Mouse (Mus musculus): Measurements from ENCODE around the gene Npr3. TPM values are rescaled to one million over a fixed set of nuclear protein-coding genes. Genes with fewer than 3 reads are reported as not detected.
"Not testable (repeated sequence)": the region's sequence is repeated elsewhere in the genome, so short reads cannot be mapped to it uniquely, and the experiment has no call there.

Npr3 gene
- total RNA-seq, 2 experiments from 2014 or later: 29.2 to 32.9 TPM

DNA sequence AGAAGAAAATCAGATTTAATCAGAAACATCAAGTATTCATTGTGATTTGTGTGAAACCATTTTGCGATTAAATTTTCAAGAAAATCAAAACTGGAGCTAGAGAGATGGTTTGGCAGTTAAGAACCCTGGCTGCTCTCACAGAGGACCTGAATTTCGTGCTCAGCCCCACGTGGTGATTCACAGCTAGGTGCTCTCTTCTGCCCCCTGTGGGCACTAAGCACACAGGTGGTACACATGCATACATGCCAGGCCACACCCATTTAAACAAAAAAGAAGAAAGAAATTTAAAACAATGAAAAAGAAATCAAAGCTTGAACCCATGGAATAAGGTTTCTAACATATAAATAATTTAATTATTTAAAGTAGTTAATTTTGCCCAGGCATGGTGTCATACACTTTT is 15.7 kb downstream of the Npr3 start:
- DNase-seq: no peak
- intact Hi-C loops (cut with DNase I): no loop called here

- DNase-seq: peak in 1 of 2 experiments; percentile 15
- intact Hi-C loops (cut with DNase I): no loop called here
These were observed 24.4 kb downstream of the Npr3 start for GRCm38 (mm10) chr15:11882508-11883205.

DNA sequence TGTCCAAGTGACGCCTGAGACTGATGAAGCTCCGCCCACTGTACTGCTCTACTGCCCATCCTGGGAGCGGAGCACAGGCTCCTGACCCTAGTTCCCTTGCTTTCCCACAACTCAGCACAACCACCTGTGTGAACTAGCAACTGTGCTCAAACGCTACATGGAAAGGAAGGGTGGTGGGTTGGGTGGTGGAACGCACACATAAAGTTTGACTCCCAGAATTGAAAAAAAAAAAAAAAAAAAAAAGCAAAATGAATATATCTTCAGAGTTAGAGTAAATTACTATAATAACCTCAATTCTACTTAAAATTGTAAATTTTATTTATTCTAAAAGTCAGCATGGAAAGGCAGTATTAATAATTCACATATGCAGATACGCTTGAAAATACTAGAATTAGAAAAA is 25.3 kb downstream of the Npr3 start:
- intact Hi-C loops (cut with DNase I): no loop called here
- DNase-seq: no peak

- peak; percentile 17 to 25 for DNase-seq
- intact Hi-C loops (cut with DNase I): no loop called here
These were observed 28.8 kb downstream of the Npr3 start for GRCm38 (mm10) chr15:11878334-11878733.

GRCm38 (mm10) chr15:11877273-11877672 is 29.8 kb downstream of the Npr3 start:
- intact Hi-C loops (cut with DNase I): no loop called here
- DNase-seq: peak; percentile 12 to 41

DNA sequence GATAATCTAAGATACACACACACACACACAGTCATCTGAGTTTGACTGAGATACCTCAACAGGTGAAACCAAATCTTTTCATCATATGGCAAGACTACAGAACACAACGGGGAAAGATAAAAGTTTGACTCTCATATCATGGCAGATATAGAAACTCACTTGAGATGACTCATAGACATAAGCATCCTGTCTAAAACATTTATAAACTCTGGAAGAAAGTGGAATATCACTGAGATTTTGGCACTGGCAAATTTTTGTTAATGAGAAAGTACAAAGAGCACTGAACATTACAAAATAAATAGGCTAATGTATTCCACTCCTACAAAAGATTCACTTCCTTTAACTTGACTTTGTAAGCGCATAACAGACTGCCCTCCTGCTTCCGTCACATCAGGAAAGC is 40.2 kb downstream of the Npr3 start:
- DNase-seq: no peak
- intact Hi-C loops (cut with DNase I): no loop called here

DNA sequence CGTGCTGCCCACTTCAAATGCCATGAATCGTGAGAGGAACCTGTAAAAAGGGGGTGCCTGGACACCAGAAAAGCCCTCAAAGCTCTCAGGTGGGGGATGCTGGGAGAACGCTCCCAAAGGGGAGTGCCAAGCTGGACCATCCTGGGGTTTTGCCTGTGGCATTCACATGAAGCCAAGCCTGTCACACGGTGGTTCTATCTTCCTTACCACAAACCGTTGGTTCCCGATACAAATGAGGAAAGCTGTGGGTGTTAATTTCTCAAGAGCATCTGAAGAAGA is 43.6 kb downstream of the Npr3 start:
- intact Hi-C loops (cut with DNase I): no loop called here
- DNase-seq: no peak

- peak; percentile 12 for DNase-seq
- intact Hi-C loops (cut with DNase I): no loop called here
These were observed 44.1 kb downstream of the Npr3 start for GRCm38 (mm10) chr15:11862785-11863539.

GRCm38 (mm10) chr15:11862253-11862652 is 44.8 kb downstream of the Npr3 start:
- intact Hi-C loops (cut with DNase I): no loop called here
- DNase-seq: no peak

DNA sequence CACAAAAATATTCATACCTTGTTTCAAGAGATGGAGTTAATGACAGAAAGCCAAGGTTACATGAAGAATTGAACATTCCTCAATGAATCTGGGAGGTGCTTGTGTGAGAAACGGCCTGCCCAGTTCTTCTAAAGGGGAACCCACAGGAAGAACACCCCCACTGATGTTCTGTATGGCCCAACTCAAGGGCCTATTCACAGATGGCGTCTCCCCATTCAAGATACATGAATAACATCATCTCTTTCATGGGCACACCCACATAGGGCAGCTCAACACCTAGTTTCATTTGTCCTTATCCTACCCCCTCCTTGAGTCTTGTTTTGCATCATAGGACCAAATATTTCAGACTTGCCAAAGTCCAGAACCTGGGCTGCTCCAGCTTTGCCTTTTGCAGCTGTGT is 46.8 kb downstream of the Npr3 start:
- intact Hi-C loops (cut with DNase I): no loop called here
- DNase-seq: no peak

GRCm38 (mm10) chr15:11859829-11860228 is 47.3 kb downstream of the Npr3 start:
- intact Hi-C loops (cut with DNase I): no loop called here
- DNase-seq: no peak

- no peak for DNase-seq
- intact Hi-C loops (cut with DNase I): no loop called here
These were observed 48.7 kb downstream of the Npr3 start for GRCm38 (mm10) chr15:11858411-11858810.

DNA sequence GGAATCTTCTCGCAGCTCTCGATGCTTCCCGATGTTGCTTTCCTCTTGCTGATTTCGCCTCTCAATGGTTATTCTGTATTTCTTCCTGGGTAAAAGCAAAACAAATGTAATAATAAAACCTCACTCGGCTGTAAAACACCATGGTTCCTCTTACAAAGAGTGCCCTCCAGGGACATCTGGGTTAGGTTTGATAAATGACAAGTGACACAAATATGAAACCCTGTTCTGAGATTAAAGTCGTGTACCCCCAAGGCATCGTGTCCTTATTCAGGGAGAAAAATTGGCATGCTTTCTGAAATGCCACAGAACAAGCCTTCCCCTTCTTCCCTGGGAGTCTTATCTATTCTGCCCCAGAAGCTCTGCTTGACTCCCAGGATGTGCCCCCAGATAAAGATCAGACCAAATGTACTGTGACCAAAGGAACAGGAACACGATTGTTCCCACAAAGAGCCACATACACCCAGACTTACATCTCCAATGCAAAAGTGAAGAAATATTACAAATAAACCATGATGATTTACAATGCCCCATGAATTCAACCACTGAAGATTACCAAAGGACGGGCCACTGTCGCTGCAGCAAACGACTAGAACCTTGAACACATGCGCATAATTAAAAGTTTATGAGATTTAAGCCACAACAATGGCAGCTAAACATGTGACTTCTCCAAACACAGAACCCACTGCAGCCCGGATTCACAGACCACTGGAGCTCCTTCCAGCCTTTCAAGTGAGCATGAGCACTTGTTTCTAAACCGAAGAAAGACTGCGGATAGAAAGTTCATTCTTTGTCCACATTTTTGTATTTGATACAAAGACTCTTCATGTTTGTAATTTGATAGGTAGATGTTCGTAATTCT is 61.7 kb downstream of the Npr3 start:
- intact Hi-C loops (cut with DNase I): no loop called here

DNA sequence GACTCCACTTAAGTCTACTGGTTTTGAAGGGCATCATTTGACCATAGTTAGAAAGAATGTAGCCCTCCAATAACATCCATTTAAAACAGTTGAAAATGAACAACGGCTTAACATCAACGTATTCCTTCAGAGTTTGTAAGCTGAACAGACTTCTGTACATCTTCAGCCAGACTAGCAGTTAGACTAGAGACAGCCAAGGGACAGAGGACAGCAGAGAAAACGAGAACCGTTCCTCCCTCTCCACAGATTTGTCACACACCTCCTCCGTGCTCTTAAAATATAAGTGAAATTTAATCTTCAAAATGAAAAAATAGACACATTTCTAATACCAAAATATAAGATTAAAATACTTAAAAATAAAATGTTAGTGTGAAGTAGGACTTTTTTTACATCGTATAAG is 63.0 kb downstream of the Npr3 start:
- no peak for DNase-seq
- intact Hi-C loops (cut with DNase I): no loop called here

More for the DNA sequence above, 61.7 kb downstream of the Npr3 start:
- no peak for DNase-seq

- DNase-seq: no peak
- intact Hi-C loops (cut with DNase I): no loop called here
These were observed 65.3 kb downstream of the Npr3 start for GRCm38 (mm10) chr15:11841828-11842227.

GRCm38 (mm10) chr15:11835913-11836312 is 71.2 kb downstream of the Npr3 start:
- DNase-seq: no peak
- intact Hi-C loops (cut with DNase I): no loop called here

- DNase-seq; intact Hi-C loops (cut with DNase I): not testable (repeated sequence)
These were observed 84.7 kb downstream of the Npr3 start for GRCm38 (mm10) chr15:11822347-11822746.

DNA sequence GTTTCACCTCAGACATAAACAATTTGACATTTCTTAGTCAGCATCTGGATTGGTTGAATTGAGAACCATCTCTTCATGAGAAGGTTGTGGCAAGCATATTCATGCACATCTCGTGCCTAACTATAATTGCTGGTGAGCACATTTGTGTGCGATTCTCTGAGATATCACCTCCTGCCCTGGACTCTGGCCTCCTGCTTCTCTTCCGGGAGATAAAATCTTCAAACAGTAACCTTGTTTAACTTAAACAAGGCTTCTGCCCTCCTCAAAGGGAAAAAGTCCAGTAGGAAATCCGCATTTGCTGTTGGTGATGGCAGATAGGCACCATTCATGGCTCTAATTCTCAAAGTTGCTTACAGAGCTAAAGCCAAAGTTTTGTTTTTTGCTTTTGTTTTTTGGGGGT is 91.5 kb downstream of the Npr3 start:
- no peak for DNase-seq
- intact Hi-C loops (cut with DNase I): no loop called here

DNA sequence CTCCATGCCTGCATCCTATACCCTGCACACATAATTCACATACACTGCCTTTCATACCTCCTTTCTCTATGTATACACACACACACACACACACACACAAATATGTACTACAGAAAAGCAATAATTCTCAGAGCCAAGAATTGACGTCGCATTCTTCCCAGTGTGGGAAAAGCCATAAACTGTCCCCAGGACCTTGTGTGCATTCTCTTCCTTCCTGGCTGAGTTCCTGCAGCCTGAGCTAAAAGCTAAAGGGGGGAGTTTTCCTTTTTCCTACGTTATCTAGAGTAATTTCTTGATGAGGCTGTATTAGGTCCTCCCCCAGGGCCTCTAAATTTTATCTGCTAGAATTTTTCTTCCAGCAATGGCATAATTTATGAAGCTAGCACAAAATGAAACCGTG is 103.5 kb downstream of the Npr3 start:
- peak; percentile 8 to 15 for DNase-seq
- intact Hi-C loops (cut with DNase I): no loop called here

GRCm38 (mm10) chr15:11801863-11802722 is 105.0 kb downstream of the Npr3 start:
- peak; percentile 10 to 13 for DNase-seq

GRCm38 (mm10) chr15:11794632-11795031 is 112.5 kb downstream of the Npr3 start:
- intact Hi-C loops (cut with DNase I): no loop called here
- no peak for DNase-seq

More at GRCm38 (mm10) chr15:11801863-11802722, 105.0 kb downstream of the Npr3 start:
- intact Hi-C loops (cut with DNase I): no loop called here
